Mouse (Mus musculus): ENCODE data around the gene Smyd3. TPM values are rescaled to one million over a fixed set of nuclear protein-coding genes. Genes with fewer than 3 reads are reported as not detected.

Smyd3 gene
- polyA plus RNA-seq, 1 experiment from 2014 or later = 30.6 TPM

DNA sequence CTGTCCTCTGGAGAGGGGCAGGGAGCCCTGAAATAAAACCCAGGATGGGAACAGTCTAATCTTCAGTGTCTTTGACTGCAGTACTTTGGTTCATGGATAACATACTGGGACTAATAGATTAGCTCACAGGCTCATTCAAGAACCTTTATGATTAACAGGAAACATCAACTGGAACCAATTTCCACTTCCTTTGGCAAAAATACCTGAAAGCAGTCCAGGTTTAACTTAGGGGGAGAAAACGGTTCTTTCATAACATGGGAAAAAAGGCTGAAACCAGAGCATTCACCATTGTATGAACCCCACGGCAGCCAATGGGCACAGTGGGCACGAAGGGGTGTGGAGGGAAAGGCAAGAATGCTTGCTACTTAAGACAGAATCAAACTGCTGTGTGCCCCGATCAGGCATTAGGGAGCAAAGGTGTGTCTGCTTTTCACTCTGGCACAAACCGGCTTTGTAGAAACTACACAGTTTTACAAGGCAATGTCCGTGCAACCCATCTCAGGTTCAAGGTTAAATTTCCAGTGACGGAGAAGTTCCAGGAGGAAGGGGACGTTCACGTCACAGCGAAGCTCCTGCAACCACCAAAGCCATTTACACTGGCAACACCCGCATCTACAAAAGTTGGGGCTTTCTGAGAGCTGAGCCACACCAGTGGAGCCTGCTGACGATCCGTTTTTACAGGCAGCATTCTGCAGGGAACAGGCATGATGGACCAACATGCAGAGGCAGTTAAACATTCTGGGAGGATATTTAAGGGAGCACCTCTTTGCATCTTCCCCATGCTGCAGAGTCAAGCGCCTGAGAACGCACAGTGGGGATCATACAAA lies 458.3 kb downstream of the Smyd3 start:
- H3K9ac ChIP-seq (ENCODE audit: low read depth, low read length) = no peak overlapping the region
- H3K4me1 ChIP-seq (ENCODE audit: control insufficient read depth, insufficient read depth, low read length) = peaks cover 17% of the 10 kb centered on the region
- ATAC-seq = no peak
- H3K4me3 ChIP-seq (ENCODE audit: low read depth, low read length) = no peak overlapping the region
- no peaks in the 10 kb centered on the region for H3K27me3 ChIP-seq (ENCODE audit: control insufficient read depth, insufficient read depth, low read depth, low read length)
- H3K27ac ChIP-seq (ENCODE audit: low read length) = no peak overlapping the region; the same call in none of the 2 replicates
- WGBS = 83% methylated on average over 15 of the region's 15 CpGs
- H3K36me3 ChIP-seq (ENCODE audit: control insufficient read depth, insufficient read depth, low read length) = no peaks in the 10 kb centered on the region
- H3K4me2 ChIP-seq (ENCODE audit: low read length) = no peak overlapping the region
- H3K9me3 ChIP-seq (replicated peaks; ENCODE audit: control insufficient read depth, low read length, poor library complexity, severe bottlenecking) = no peaks in the 10 kb centered on the region

- H3K9ac ChIP-seq (ENCODE audit: low read depth, low read length) = no peak overlapping the region
- H3K27me3 ChIP-seq (ENCODE audit: control insufficient read depth, insufficient read depth, low read depth, low read length) = no peaks in the 10 kb centered on the region
- 82% methylated on average over 4 of the region's 4 CpGs for WGBS
- no peaks in the 10 kb centered on the region for H3K9me3 ChIP-seq (replicated peaks; ENCODE audit: control insufficient read depth, low read length, poor library complexity, severe bottlenecking)
- H3K4me2 ChIP-seq (ENCODE audit: low read length) = no peak overlapping the region
- no peak overlapping the region for H3K4me3 ChIP-seq (ENCODE audit: low read depth, low read length)
- ATAC-seq = no peak
- peaks cover 17% of the 10 kb centered on the region for H3K4me1 ChIP-seq (ENCODE audit: control insufficient read depth, insufficient read depth, low read length)
- H3K36me3 ChIP-seq (ENCODE audit: control insufficient read depth, insufficient read depth, low read length) = no peaks in the 10 kb centered on the region
- H3K27ac ChIP-seq (ENCODE audit: low read length) = no peak overlapping the region
Measured at GRCm38 (mm10) chr1:179058675-179059074, 459.2 kb downstream of the Smyd3 start.

DNA sequence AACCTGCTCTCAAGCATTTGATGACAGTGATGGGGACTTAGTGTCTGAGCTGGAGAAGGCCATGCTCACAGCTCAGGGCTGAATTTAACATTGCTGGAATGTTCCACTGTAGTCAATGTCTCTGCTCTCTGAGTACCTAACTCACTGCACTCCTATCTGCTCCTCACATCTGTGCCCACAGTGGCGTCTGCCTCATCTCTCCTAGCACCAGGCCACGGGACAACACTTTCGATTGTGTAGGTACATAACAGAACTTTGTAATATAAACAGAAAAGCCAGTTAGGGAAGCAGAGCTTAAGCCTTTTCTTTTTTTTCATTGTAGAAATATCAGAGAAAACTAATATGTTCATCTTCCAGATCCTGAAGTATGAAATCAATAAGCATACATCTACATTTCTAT lies 462.1 kb downstream of the Smyd3 start:
- WGBS = 83% methylated on average over 3 of the region's 3 CpGs
- Histone ChIP-seq H3K36me3 (ENCODE audit: control insufficient read depth, insufficient read depth, low read length) (no peaks in the 10 kb centered on the region), H3K27me3 (ENCODE audit: control insufficient read depth, insufficient read depth, low read depth, low read length) (no peaks in the 10 kb centered on the region), H3K4me2 (ENCODE audit: low read length) (no peak overlapping the region), H3K27ac (ENCODE audit: low read length) (no peak overlapping the region), H3K9me3 (replicated peaks; ENCODE audit: control insufficient read depth, low read length, poor library complexity, severe bottlenecking) (no peaks in the 10 kb centered on the region), H3K4me3 (ENCODE audit: low read depth, low read length) (no peak overlapping the region), H3K4me1 (ENCODE audit: control insufficient read depth, insufficient read depth, low read length) (peaks cover 9% of the 10 kb centered on the region), H3K9ac (ENCODE audit: low read depth, low read length) (no peak overlapping the region)
- no peak for ATAC-seq

DNA sequence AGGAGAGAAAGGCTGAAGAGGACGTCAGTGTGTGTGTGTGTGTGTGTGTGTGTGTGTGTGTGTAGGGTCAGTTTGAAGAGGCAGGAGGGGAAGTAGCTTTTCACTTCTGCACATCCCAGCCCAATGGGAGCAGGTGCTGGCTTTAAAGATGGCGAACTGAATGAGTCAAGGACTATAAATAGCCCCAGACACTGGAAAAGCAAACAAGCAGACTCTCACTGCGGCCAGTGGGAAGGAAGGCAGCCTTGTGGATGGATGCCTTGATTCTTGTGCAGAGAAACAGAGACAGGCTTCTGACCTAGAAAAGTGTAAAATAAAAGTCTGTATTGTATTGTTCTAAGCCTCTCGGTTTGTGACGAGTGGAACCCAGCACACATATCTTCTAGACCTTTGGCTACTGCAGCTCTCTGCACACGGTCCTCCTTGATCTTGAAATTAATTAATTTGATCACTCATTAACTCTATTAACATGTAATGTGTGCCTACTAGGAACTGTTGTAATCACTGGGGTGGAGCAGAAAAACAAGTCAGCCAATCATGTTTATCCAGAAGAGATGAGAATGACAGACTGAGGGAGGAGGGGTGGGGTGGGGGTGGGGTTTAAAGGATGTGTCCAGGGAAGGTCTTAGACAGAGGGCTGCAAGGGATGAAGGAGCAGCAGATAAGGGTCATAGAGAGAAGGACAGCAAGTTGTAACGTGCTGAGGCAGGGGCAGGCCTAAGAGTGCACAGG lies 463.3 kb downstream of the Smyd3 start:
- Histone ChIP-seq H3K27ac (ENCODE audit: low read length) (no peak overlapping the region), H3K9me3 (replicated peaks; ENCODE audit: control insufficient read depth, low read length, poor library complexity, severe bottlenecking) (no peaks in the 10 kb centered on the region), H3K36me3 (ENCODE audit: control insufficient read depth, insufficient read depth, low read length) (no peaks in the 10 kb centered on the region), H3K4me1 (ENCODE audit: control insufficient read depth, insufficient read depth, low read length) (no peaks in the 10 kb centered on the region), H3K4me3 (ENCODE audit: low read depth, low read length) (no peak overlapping the region), H3K9ac (ENCODE audit: low read depth, low read length) (no peak overlapping the region), H3K27me3 (ENCODE audit: control insufficient read depth, insufficient read depth, low read depth, low read length) (no peaks in the 10 kb centered on the region; the same call in 1 of the 2 replicates), H3K4me2 (ENCODE audit: low read length) (no peak overlapping the region)
- 79% methylated on average over 7 of the region's 7 CpGs for WGBS
- no peak for ATAC-seq

DNA sequence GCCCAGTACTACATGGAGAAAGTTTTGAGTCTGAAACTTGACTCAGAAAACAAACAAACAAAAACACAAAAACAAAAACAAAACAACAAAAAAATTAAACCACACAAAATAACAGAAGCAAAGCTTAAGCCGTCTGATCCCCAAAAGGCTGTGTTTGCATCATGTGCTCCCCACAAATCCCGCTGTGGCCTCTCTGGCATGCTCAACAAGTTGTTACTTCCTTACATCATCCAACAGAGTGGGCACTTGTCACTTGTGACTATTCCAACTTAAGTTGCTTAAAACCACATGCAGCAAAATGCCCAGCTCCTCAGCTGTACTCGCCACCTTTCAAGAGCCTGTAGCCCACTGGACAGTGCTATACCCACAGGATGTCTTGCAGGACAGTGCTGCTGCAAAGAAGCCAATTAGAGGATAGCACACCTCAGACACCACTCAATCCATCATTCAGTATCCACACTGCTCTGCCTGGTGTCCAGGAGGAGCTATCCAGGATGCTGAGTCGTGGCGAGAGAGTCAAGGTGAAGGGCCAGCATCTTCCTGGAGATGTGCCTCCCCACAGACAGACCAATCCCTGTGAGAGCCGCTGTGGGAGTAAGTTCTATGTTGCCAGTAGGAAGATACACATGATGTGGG lies 465.2 kb downstream of the Smyd3 start:
- no peak overlapping the region for H3K9ac ChIP-seq (ENCODE audit: low read depth, low read length)
- no peak for ATAC-seq
- H3K9me3 ChIP-seq (replicated peaks; ENCODE audit: control insufficient read depth, low read length, poor library complexity, severe bottlenecking) = no peaks in the 10 kb centered on the region
- no peaks in the 10 kb centered on the region for H3K4me1 ChIP-seq (ENCODE audit: control insufficient read depth, insufficient read depth, low read length)
- H3K4me3 ChIP-seq (ENCODE audit: low read depth, low read length) = no peak overlapping the region
- H3K27me3 ChIP-seq (ENCODE audit: control insufficient read depth, insufficient read depth, low read depth, low read length) = no peaks in the 10 kb centered on the region; the same call in 1 of the 2 replicates
- H3K27ac ChIP-seq (ENCODE audit: low read length) = no peak overlapping the region
- 93% methylated on average over 6 of the region's 6 CpGs for WGBS
- no peaks in the 10 kb centered on the region for H3K36me3 ChIP-seq (ENCODE audit: control insufficient read depth, insufficient read depth, low read length)
- H3K4me2 ChIP-seq (ENCODE audit: low read length) = no peak overlapping the region

- 93% methylated on average over 13 of the region's 13 CpGs for WGBS
- Histone ChIP-seq H3K4me2 (ENCODE audit: low read length) (no peak overlapping the region), H3K9me3 (replicated peaks; ENCODE audit: control insufficient read depth, low read length, poor library complexity, severe bottlenecking) (no peaks in the 10 kb centered on the region), H3K36me3 (ENCODE audit: control insufficient read depth, insufficient read depth, low read length) (no peaks in the 10 kb centered on the region), H3K9ac (ENCODE audit: low read depth, low read length) (no peak overlapping the region), H3K4me1 (ENCODE audit: control insufficient read depth, insufficient read depth, low read length) (no peaks in the 10 kb centered on the region), H3K4me3 (ENCODE audit: low read depth, low read length) (no peak overlapping the region), H3K27ac (ENCODE audit: low read length) (no peak overlapping the region), H3K27me3 (ENCODE audit: control insufficient read depth, insufficient read depth, low read depth, low read length) (no peaks in the 10 kb centered on the region; the same call in 1 of the 2 replicates)
- ATAC-seq = no peak
Measured at GRCm38 (mm10) chr1:179047931-179048596, 469.8 kb downstream of the Smyd3 start.

DNA sequence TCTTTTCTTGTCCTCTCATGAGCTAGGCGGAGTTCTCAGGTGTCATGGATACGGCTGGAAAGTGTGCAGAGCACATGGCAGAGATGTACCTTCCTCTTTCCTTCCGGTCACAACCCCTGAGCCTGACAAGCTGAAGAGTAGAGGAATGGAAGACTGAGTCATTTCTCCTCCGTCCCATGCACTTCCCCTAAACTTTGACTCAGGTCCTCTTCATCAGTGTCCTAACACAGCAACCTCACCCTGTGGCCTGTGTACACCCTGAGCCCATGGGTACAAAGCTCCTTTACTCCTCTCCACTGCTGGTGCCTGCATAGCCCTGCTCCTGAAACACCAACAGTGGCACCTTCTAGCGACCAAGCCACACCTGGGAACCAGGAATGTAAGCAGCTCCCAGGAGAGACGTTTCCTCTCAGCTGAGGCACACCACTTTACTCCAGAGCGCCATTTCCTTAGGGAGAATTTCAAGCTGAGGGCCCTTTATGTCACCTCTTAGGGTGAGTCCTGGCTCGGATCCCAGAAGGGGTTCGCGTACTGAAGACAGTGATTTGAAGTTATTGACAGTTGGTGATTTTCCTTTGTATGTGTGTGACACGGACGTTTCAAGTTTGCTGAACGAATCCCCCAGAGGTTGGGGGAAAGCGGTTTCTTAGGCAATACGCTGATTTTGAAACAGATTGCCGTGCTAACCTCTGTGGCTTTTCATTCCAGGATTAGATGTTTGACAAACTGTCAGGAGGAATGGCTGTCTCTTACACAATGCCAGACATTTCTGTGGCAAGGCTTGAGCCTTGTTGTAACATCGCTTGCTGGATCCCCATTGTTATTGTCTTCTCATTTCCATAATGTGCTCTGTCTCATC lies 471.8 kb downstream of the Smyd3 start:
- H3K27me3 ChIP-seq (ENCODE audit: control insufficient read depth, insufficient read depth, low read depth, low read length) = no peaks in the 10 kb centered on the region; the same call in 1 of the 2 replicates
- H3K4me1 ChIP-seq (ENCODE audit: control insufficient read depth, insufficient read depth, low read length) = no peaks in the 10 kb centered on the region
- H3K9me3 ChIP-seq (replicated peaks; ENCODE audit: control insufficient read depth, low read length, poor library complexity, severe bottlenecking) = no peaks in the 10 kb centered on the region
- no peak overlapping the region for H3K9ac ChIP-seq (ENCODE audit: low read depth, low read length)
- 45% methylated on average over 17 of the region's 17 CpGs for WGBS
- H3K27ac ChIP-seq (ENCODE audit: low read length) = no peak overlapping the region
- H3K4me3 ChIP-seq (ENCODE audit: low read depth, low read length) = no peak overlapping the region
- no peak overlapping the region for H3K4me2 ChIP-seq (ENCODE audit: low read length)
- no peaks in the 10 kb centered on the region for H3K36me3 ChIP-seq (ENCODE audit: control insufficient read depth, insufficient read depth, low read length)
- no peak for ATAC-seq

GRCm38 (mm10) chr1:179044165-179044564 lies 473.7 kb downstream of the Smyd3 start:
- Histone ChIP-seq H3K27ac (ENCODE audit: low read length) (no peak overlapping the region), H3K4me2 (ENCODE audit: low read length) (no peak overlapping the region), H3K4me3 (ENCODE audit: low read depth, low read length) (no peak overlapping the region), H3K9me3 (replicated peaks; ENCODE audit: control insufficient read depth, low read length, poor library complexity, severe bottlenecking) (no peaks in the 10 kb centered on the region), H3K4me1 (ENCODE audit: control insufficient read depth, insufficient read depth, low read length) (no peaks in the 10 kb centered on the region), H3K27me3 (ENCODE audit: control insufficient read depth, insufficient read depth, low read depth, low read length) (no peaks in the 10 kb centered on the region; the same call in 1 of the 2 replicates), H3K36me3 (ENCODE audit: control insufficient read depth, insufficient read depth, low read length) (no peaks in the 10 kb centered on the region), H3K9ac (ENCODE audit: low read depth, low read length) (no peak overlapping the region)
- no peak for ATAC-seq
- 79% methylated on average over 5 of the region's 5 CpGs for WGBS

Measured in midbrain, embryonic 16.5 days (tissue).